Mouse (Mus musculus): ENCODE results near the gene Usp5. TPM values are rescaled to one million over a fixed set of nuclear protein-coding genes. Genes with fewer than 3 reads are reported as not detected.

Gene Usp5
- 10 to 100 TPM; 72.5 to 79.7 (median 75.8) TPM for total RNA-seq (2022)

- peak; percentile 99 for DNase-seq (ENCODE audit: low spot score)
Measured at GRCm38 (mm10) chr6:124828868-124829798, at the start of gene Usp5, which contains the start of gene Cdca3. TSS of gene Usp5 (minus strand) at chr6:124829484. TSS of gene Cdca3 (plus strand) at chr6:124829547.

- DNase-seq (ENCODE audit: low spot score), result no peak
Measured at GRCm38 (mm10) chr6:124874348-124874747, 45.1 kb upstream of the Usp5 start.

GRCm38 (mm10) chr6:124866560-124866959, 37.3 kb upstream of the Usp5 start:
- no peak for DNase-seq (ENCODE audit: low spot score)

- no peak for DNase-seq (ENCODE audit: low spot score)
Measured at GRCm38 (mm10) chr6:124865766-124866362, 36.6 kb upstream of the Usp5 start.

GRCm38 (mm10) chr6:124863658-124864298, 34.5 kb upstream of the Usp5 start, which contains the start of gene Gpr162:
TSS of gene Gpr162 (minus strand) at chr6:124863983.
- no peak for DNase-seq (ENCODE audit: low spot score)

GRCm38 (mm10) chr6:124863125-124863657, 33.9 kb upstream of the Usp5 start:
- DNase-seq (ENCODE audit: low spot score), result no peak

- no peak for DNase-seq (ENCODE audit: low spot score)
Measured at GRCm38 (mm10) chr6:124862406-124863124, 33.3 kb upstream of the Usp5 start.

- no peak for DNase-seq (ENCODE audit: low spot score)
Measured at GRCm38 (mm10) chr6:124861802-124862201, 32.5 kb upstream of the Usp5 start.

- no peak for DNase-seq (ENCODE audit: low spot score)
Measured at GRCm38 (mm10) chr6:124861266-124861665, 32.0 kb upstream of the Usp5 start.

- DNase-seq (ENCODE audit: low spot score), result no peak
Measured at GRCm38 (mm10) chr6:124860511-124860910, 31.2 kb upstream of the Usp5 start.

- DNase-seq (ENCODE audit: low spot score), result peak; percentile 85
Measured at GRCm38 (mm10) chr6:124859725-124860124, 30.4 kb upstream of the Usp5 start.

- no peak for DNase-seq (ENCODE audit: low spot score)
Measured at GRCm38 (mm10) chr6:124858561-124859318, 29.5 kb upstream of the Usp5 start.

GRCm38 (mm10) chr6:124857840-124858530, 28.7 kb upstream of the Usp5 start:
- no peak for DNase-seq (ENCODE audit: low spot score)

- DNase-seq (ENCODE audit: low spot score), result peak; percentile 74
Measured at GRCm38 (mm10) chr6:124856916-124857839, 27.9 kb upstream of the Usp5 start, which contains the start of gene P3h3. TSS of gene P3h3 (minus strand) at chr6:124857752.

GRCm38 (mm10) chr6:124856321-124856720, 27.0 kb upstream of the Usp5 start:
- no peak for DNase-seq (ENCODE audit: low spot score)

GRCm38 (mm10) chr6:124854647-124855046, 25.4 kb upstream of the Usp5 start:
- no peak for DNase-seq (ENCODE audit: low spot score)

- no peak for DNase-seq (ENCODE audit: low spot score)
Measured at GRCm38 (mm10) chr6:124850535-124850934, 21.3 kb upstream of the Usp5 start.

GRCm38 (mm10) chr6:124847305-124847704, 18.0 kb upstream of the Usp5 start:
- peak; percentile 92 for DNase-seq (ENCODE audit: low spot score)
